Comparison of ENCODE assay signal across 29 mouse cellular contexts in the genomic region with DNA sequence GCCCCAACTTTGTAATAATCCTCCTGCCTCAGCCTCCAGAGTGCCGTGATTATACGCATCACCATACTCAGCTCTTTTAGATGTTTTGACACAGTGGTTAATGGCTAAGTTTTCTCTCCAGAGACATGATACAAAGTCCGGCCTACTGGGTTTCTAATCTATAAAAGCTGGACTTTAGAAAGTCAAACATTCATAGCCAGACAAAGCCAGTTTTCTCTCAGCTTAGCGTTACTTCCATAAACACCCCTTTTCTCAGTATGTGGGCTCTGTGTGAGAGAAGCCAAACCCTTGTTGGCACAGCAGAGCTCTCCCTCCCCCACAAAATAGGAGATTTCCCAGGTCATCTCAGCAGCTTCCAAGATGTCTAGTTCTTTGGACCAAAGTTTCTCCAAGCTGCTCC. TPM values are rescaled to one million over a fixed set of nuclear protein-coding genes. Genes with fewer than 3 reads are reported as not detected.
DNase-seq lines count a peak whose midpoint lies in the region; ATAC-seq lines count a peak whose summit lies in the region.
"Had no signal": no experiment of that assay in that cellular context is flagged by ENCODE, and none has a peak within 500 bp of the region (broad histone marks: within the 10 kb centered on the region; RNA-seq: fewer than 3 reads in every experiment).

No protein-coding gene starts in this region.

- H3K4me3 ChIP-seq in intestine, embryonic 16.5 days (ENCODE audit: low read length), result no peak overlapping the region
- no peak overlapping the region for H3K4me3 ChIP-seq in intestine, embryonic 15.5 days (replicated peaks)
- peak overlapping the region; percentile 17 for H3K4me3 ChIP-seq in liver, embryonic 15.5 days (replicated peaks)
- H3K4me3 ChIP-seq: hindbrain, embryonic 12.5 days; kidney, embryonic 15.5 days; limb, embryonic 10.5 days; limb, embryonic 15.5 days; midbrain, embryonic 10.5 days; midbrain, embryonic 15.5 days had no signal

- 65% methylated on average over 4 of the region's 4 CpGs for WGBS in intestine, embryonic 16.5 days
- 78% methylated on average over 4 of the region's 4 CpGs for WGBS in intestine, embryonic 15.5 days
- WGBS in liver, embryonic 15.5 days (ENCODE audit: insufficient replicate concordance), result 53% methylated on average over 4 of the region's 4 CpGs

- H3K27me3 ChIP-seq in intestine, embryonic 16.5 days (replicated peaks; ENCODE audit: control insufficient read depth, insufficient read depth, low read length), result no peaks in the 10 kb centered on the region
- no peaks in the 10 kb centered on the region for H3K27me3 ChIP-seq in intestine, embryonic 15.5 days (replicated peaks)
- no peaks in the 10 kb centered on the region for H3K27me3 ChIP-seq in liver, embryonic 15.5 days
- H3K27me3 ChIP-seq: hindbrain, embryonic 12.5 days; kidney, embryonic 15.5 days; limb, embryonic 15.5 days; midbrain, embryonic 15.5 days had no signal

- no peaks in the 10 kb centered on the region for H3K36me3 ChIP-seq in intestine, embryonic 16.5 days (ENCODE audit: control insufficient read depth, insufficient read depth, low read length)
- H3K36me3 ChIP-seq in intestine, embryonic 15.5 days, result no peaks in the 10 kb centered on the region
- H3K36me3 ChIP-seq in liver, embryonic 15.5 days (replicated peaks), result no peaks in the 10 kb centered on the region
- H3K36me3 ChIP-seq: G1E; hindbrain, embryonic 12.5 days; kidney, embryonic 15.5 days; limb, embryonic 10.5 days; limb, embryonic 15.5 days; midbrain, embryonic 10.5 days; midbrain, embryonic 15.5 days had no signal

- peak; percentile 30 to 34 for DNase-seq in kidney, postnatal 36 days
- DNase-seq in kidney, postnatal 14 days, result no peak
- no peak for DNase-seq in heart, adult 9 months (ENCODE audit: low spot score in 2 of 2)
- no peak for DNase-seq in lung, adult 18-20 months
- DNase-seq: adrenal gland, adult 8-10 months; cerebellum, adult 2 months; cerebellum, postnatal 14 days; gastrocnemius, postnatal 14 days; heart, postnatal 36 days; layer of hippocampus, adult 9-11 months; right cerebral cortex, adult 18-20 months; spleen, adult 18-20 months; thymus, adult 18-20 months; thymus, postnatal 25 days had no signal

- H3K9ac ChIP-seq in intestine, embryonic 16.5 days (ENCODE audit: low read depth, low read length), result no peak overlapping the region
- H3K9ac ChIP-seq in intestine, embryonic 15.5 days, result no peak overlapping the region
- no peak overlapping the region for H3K9ac ChIP-seq in liver, embryonic 15.5 days
- H3K9ac ChIP-seq: hindbrain, embryonic 12.5 days; kidney, embryonic 15.5 days; limb, embryonic 15.5 days; midbrain, embryonic 15.5 days had no signal

- no peak overlapping the region for H3K4me2 ChIP-seq in intestine, embryonic 16.5 days (ENCODE audit: low read depth, low read length)
- no peak overlapping the region for H3K4me2 ChIP-seq in intestine, embryonic 15.5 days (replicated peaks)
- peak overlapping the region; percentile 49 for H3K4me2 ChIP-seq in liver, embryonic 15.5 days
- H3K4me2 ChIP-seq: heart, embryonic 11.5 days; hindbrain, embryonic 12.5 days; kidney, embryonic 15.5 days; limb, embryonic 15.5 days; midbrain, embryonic 15.5 days had no signal

- peak; percentile 40; the same call in 1 of the 2 replicates for ATAC-seq in intestine, embryonic 16.5 days
- no peak for ATAC-seq in intestine, embryonic 15.5 days
- peak; percentile 36; the same call in 1 of the 2 replicates for ATAC-seq in liver, embryonic 15.5 days (ENCODE audit: insufficient read depth)
- ATAC-seq: forebrain, embryonic 14.5 days; hindbrain, postnatal 0 days; lung, postnatal 0 days; midbrain, embryonic 15.5 days had no signal

- H3K9me3 ChIP-seq in intestine, embryonic 16.5 days (ENCODE audit: control insufficient read depth, low read length), result no peaks in the 10 kb centered on the region
- H3K9me3 ChIP-seq in intestine, embryonic 15.5 days, result no peaks in the 10 kb centered on the region
- no peaks in the 10 kb centered on the region for H3K9me3 ChIP-seq in liver, embryonic 15.5 days (replicated peaks)
- H3K9me3 ChIP-seq: G1E; hindbrain, embryonic 12.5 days; kidney, embryonic 15.5 days; limb, embryonic 10.5 days; limb, embryonic 15.5 days; midbrain, embryonic 10.5 days; midbrain, embryonic 15.5 days had no signal

- no peaks in the 10 kb centered on the region; the same call in 1 of the 2 replicates for H3K4me1 ChIP-seq in intestine, embryonic 16.5 days (ENCODE audit: control insufficient read depth, insufficient read depth, low read length)
- no peaks in the 10 kb centered on the region for H3K4me1 ChIP-seq in intestine, embryonic 15.5 days (replicated peaks)
- peaks cover 6% of the 10 kb centered on the region; the same call in 1 of the 2 replicates for H3K4me1 ChIP-seq in liver, embryonic 15.5 days (replicated peaks)
- H3K4me1 ChIP-seq: hindbrain, embryonic 12.5 days; limb, embryonic 10.5 days; limb, embryonic 15.5 days; midbrain, embryonic 10.5 days; midbrain, embryonic 15.5 days had no signal

- H3K27ac ChIP-seq in intestine, embryonic 16.5 days (ENCODE audit: low read length), result no peak overlapping the region
- no peak overlapping the region for H3K27ac ChIP-seq in intestine, embryonic 15.5 days
- peak overlapping the region; percentile 48; the same call in 1 of the 2 replicates for H3K27ac ChIP-seq in liver, embryonic 15.5 days (replicated peaks)
- H3K27ac ChIP-seq: hindbrain, embryonic 12.5 days; hindbrain, postnatal 0 days; kidney, embryonic 15.5 days; limb, embryonic 10.5 days; limb, embryonic 15.5 days; macrophage; midbrain, embryonic 10.5 days; midbrain, embryonic 15.5 days had no signal

RNA-seq across cellular contexts. Expression of a gene that starts 2.6 kb away (rescaled TPM):
- 2.5 and 7.6 TPM in 2 replicates for polyA plus RNA-seq in intestine, embryonic 16.5 days (2015; fragmentation: Nextera tagmentation; extraction: Ambion mirVana)
- polyA plus RNA-seq in intestine, embryonic 15.5 days (2015; fragmentation: Nextera tagmentation; extraction: Ambion mirVana), result 4.4 and 5.8 TPM in 2 replicates
- 310 and 334 TPM in 2 replicates for polyA plus RNA-seq in liver, embryonic 15.5 days (2015; fragmentation: Nextera tagmentation; extraction: Ambion mirVana)
- polyA plus RNA-seq: G1E; limb, embryonic 10.5 days; macrophage had no signal

RNA-seq across cellular contexts. Expression of a gene that starts 24.8 kb away (rescaled TPM):
- 12.5 and 12.6 TPM in 2 replicates for polyA plus RNA-seq in intestine, embryonic 16.5 days (2015; fragmentation: Nextera tagmentation; extraction: Ambion mirVana)
- polyA plus RNA-seq in intestine, embryonic 15.5 days (2015; fragmentation: Nextera tagmentation; extraction: Ambion mirVana), result 12.1 and 12.2 TPM in 2 replicates
- polyA plus RNA-seq in liver, embryonic 15.5 days (2015; fragmentation: Nextera tagmentation; extraction: Ambion mirVana), result 3.8 and 3.9 TPM in 2 replicates
- polyA plus RNA-seq: G1E had no signal

RNA-seq across cellular contexts. Expression of a gene that starts 48.2 kb away (rescaled TPM):
- 17.9 and 22.7 TPM in 2 replicates for polyA plus RNA-seq in intestine, embryonic 16.5 days (2015; fragmentation: Nextera tagmentation; extraction: Ambion mirVana)
- polyA plus RNA-seq in intestine, embryonic 15.5 days (2015; fragmentation: Nextera tagmentation; extraction: Ambion mirVana), result 22.4 and 26.4 TPM in 2 replicates
- 12.1 and 12.7 TPM in 2 replicates for polyA plus RNA-seq in liver, embryonic 15.5 days (2015; fragmentation: Nextera tagmentation; extraction: Ambion mirVana)

RNA-seq across cellular contexts. Expression of a gene that starts 48.3 kb away (rescaled TPM):
- 986 and 1,011 TPM in 2 replicates for polyA plus RNA-seq in intestine, embryonic 16.5 days (2015; fragmentation: Nextera tagmentation; extraction: Ambion mirVana)
- polyA plus RNA-seq in intestine, embryonic 15.5 days (2015; fragmentation: Nextera tagmentation; extraction: Ambion mirVana), result 836 and 873 TPM in 2 replicates
- 293 and 314 TPM in 2 replicates for polyA plus RNA-seq in liver, embryonic 15.5 days (2015; fragmentation: Nextera tagmentation; extraction: Ambion mirVana)

Comparison
In these comparisons a context has a peak if more than half of its experiments do, and no peak if none do; other contexts are left out.
1. DNase-seq: peak in kidney, postnatal 36 days (2 of 2); none in kidney, postnatal 14 days (single experiment), heart, adult 9 months (0 of 2) and lung, adult 18-20 months (0 of 2).
2. RNA of a gene that starts 2.6 kb away (polyA plus RNA-seq): 310 to 334 TPM in liver, embryonic 15.5 days; 2.5 to 7.6 TPM in intestine, embryonic 16.5 days and 4.4 to 5.8 TPM in intestine, embryonic 15.5 days; every median in the first group is over 10 times any median in the second.